Mouse (Mus musculus): ENCODE measurements around the gene Dapl1.

DNA sequence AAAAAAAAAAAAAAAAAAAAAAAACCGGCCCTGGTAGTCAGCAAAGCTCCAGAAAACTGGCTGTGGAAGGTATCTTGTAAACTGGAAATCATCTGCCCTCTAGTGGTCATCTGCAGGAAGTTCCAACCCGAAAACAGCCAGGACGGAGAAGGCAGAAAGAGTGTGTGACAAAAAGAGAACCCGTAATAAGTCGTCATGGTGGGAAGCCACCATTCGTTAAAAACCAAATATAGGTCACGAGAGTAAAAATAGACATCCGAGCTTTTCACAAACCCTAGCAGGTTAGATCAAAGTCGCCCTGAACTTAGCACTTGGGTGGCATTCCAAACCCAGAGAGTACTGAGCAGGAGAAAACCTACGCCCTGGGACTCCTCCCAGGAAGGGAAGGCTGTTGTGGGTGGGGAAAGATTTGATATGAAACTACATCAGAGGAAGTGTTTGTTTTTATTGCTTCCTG is 45.9 kb upstream of the Dapl1 start:
- TF ChIP-seq POLR2A (IDR thresholded peaks at IDR 0.05; ENCODE audit: borderline replicate concordance, extremely low read depth, low read depth, low read length) (0 out of 2 replicates have a peak, but pooled peaks have one; percentile 29), CTCF (IDR thresholded peaks at IDR 0.05; ENCODE audit: insufficient read depth, low read length) (peak; percentile 47; the same call in 1 of the 2 replicates)

Data from lung, adult 2 months (tissue).